Mouse (Mus musculus) adrenal gland, postnatal 4 days (tissue): ENCODE results near the gene Washc2. TPM values are rescaled to one million over a fixed set of nuclear protein-coding genes. Genes with fewer than 3 reads are reported as not detected.
A peak's percentile ranks its signal among the peaks of the same experiment; 100 is the strongest.

Experiments
- DNase-seq, 2 experiments: peaks; one replicate each; pipeline ENCODE4 v3.0.0; 2021 to 2022; ENCODE audit warnings: low spot score in 2 of 2, mixed read lengths in 2 of 2
- total RNA-seq, 2 experiments: library from RNA; stranded (reverse); gene quantifications; 2 replicates each; pipeline ENCODE4 v1.2.3; 2021

The Washc2 gene
- total RNA-seq, 2 experiments from 2014 or later = 74.4 to 79.6 TPM

- no peak for DNase-seq
These were observed 52.6 kb downstream of the Washc2 start for GRCm38 (mm10) chr6:116260481-116260880.

GRCm38 (mm10) chr6:116262824-116263223 is 55.0 kb downstream of the Washc2 start:
- DNase-seq = no peak

GRCm38 (mm10) chr6:116264018-116264651 is 56.3 kb downstream of the Washc2 start, which contains the start of gene Zfand4:
Gene Zfand4, plus strand, starts transcription at chr6:116264222.
- DNase-seq = peak; percentile 84 to 87

- no peak for DNase-seq
These were observed 57.0 kb downstream of the Washc2 start for GRCm38 (mm10) chr6:116264836-116265235.

GRCm38 (mm10) chr6:116265603-116266002 is 57.8 kb downstream of the Washc2 start:
- DNase-seq = no peak

- no peak for DNase-seq
These were observed 58.7 kb downstream of the Washc2 start for GRCm38 (mm10) chr6:116266273-116267109.

GRCm38 (mm10) chr6:116267110-116267423 is 59.2 kb downstream of the Washc2 start:
- DNase-seq = no peak

- no peak for DNase-seq
These were observed 67.9 kb downstream of the Washc2 start for GRCm38 (mm10) chr6:116275695-116276094.

- DNase-seq = no peak
These were observed 71.0 kb downstream of the Washc2 start for GRCm38 (mm10) chr6:116278679-116279317.

GRCm38 (mm10) chr6:116281014-116281413 is 73.2 kb downstream of the Washc2 start:
- no peak for DNase-seq

- DNase-seq = no peak
These were observed 74.7 kb downstream of the Washc2 start for GRCm38 (mm10) chr6:116282546-116282945.

GRCm38 (mm10) chr6:116283280-116283679 is 75.4 kb downstream of the Washc2 start:
- no peak for DNase-seq

- DNase-seq = no peak
These were observed 78.5 kb downstream of the Washc2 start for GRCm38 (mm10) chr6:116286321-116286720.

- DNase-seq = no peak
These were observed 79.2 kb downstream of the Washc2 start for GRCm38 (mm10) chr6:116286870-116287575.

GRCm38 (mm10) chr6:116311411-116311810 is 103.6 kb downstream of the Washc2 start:
- DNase-seq = no peak

Other genes starting within 250 kb of the Washc2 start
- gene Plxnd1, start 213.0 kb upstream of the Washc2 start, total RNA-seq = 100 to 1,000 TPM; 237 to 271 TPM
- 10 to 100 TPM; 25.8 to 26.8 TPM for gene Tmcc1, start 14.6 kb upstream of the Washc2 start, total RNA-seq
- gene Zfand4, start 56.2 kb downstream of the Washc2 start, total RNA-seq = 1 to 10 TPM; 6.0 to 7.2 TPM
- 10 to 100 TPM; 80.1 to 98.6 TPM for gene March8, start 130.0 kb downstream of the Washc2 start, total RNA-seq